Mouse (Mus musculus) testis, adult 2 months (tissue): ENCODE data around the gene Abcc1. TPM values are rescaled to one million over a fixed set of nuclear protein-coding genes. Genes with fewer than 3 reads are reported as not detected.
A peak's percentile ranks its signal among the peaks of the same experiment; 100 is the strongest.

Experiments
- H3K27ac ChIP-seq: fragments of 200-500 bp; 2 replicates; pipeline ENCODE4 v1.5.1; 2012; ENCODE audit warnings: low read depth, low read length; ENCODE audit not compliant: control insufficient read depth, insufficient read depth
- H3K27me3 ChIP-seq: fragments of 200-500 bp; 2 replicates; pipeline ENCODE4 v1.6.1; 2012; ENCODE audit warnings: mild to moderate bottlenecking, low read length, moderate library complexity; ENCODE audit not compliant: control insufficient read depth, insufficient read depth
- H3K36me3 ChIP-seq: fragments of 200-500 bp; 2 replicates; pipeline ENCODE4 v1.6.1; 2012; ENCODE audit warnings: mild to moderate bottlenecking, low read length; ENCODE audit not compliant: control insufficient read depth, insufficient read depth
- H3K4me1 ChIP-seq: fragments of 200-500 bp; 2 replicates; pipeline ENCODE4 v1.6.1; 2012; ENCODE audit warnings: low read length; ENCODE audit not compliant: control insufficient read depth, insufficient read depth
- H3K4me3 ChIP-seq: fragments of 200-500 bp; 2 replicates; pipeline ENCODE4 v1.5.1; 2012; ENCODE audit warnings: low read depth, mild to moderate bottlenecking, low read length, moderate library complexity, mixed read lengths; ENCODE audit not compliant: control insufficient read depth
- CTCF ChIP-seq: fragments of 200-500 bp; IDR thresholded peaks from 2 replicates; pipeline ENCODE4 v1.5.1; 2012; ENCODE audit warnings: low read depth, mild to moderate bottlenecking, inconsistent platforms, low read length, moderate library complexity; ENCODE audit not compliant: control insufficient read depth, insufficient read depth, insufficient replicate concordance
- POLR2A ChIP-seq: fragments of 200-500 bp; IDR thresholded peaks from 2 replicates; pipeline ENCODE4 v1.6.1; 2012; ENCODE audit warnings: low read depth, mild to moderate bottlenecking, inconsistent platforms, low read length, moderate library complexity; ENCODE audit not compliant: control insufficient read depth
- polyA plus RNA-seq: library from polyadenylated mRNA; depleted of rRNA; stranded (reverse); fragments of >200 nt; gene quantifications from 2 replicates; pipeline ENCODE4 v1.2.3, GENCODE M21; 2012

The Abcc1 gene
- polyA plus RNA-seq, 1 experiment = 31.1 TPM

GRCm38 (mm10) chr16:14351571-14351970, 9.8 kb upstream of the Abcc1 start:
- no peak overlapping the region for H3K27ac ChIP-seq
- no peaks in the 10 kb centered on the region; the same call in 1 of the 2 replicates for H3K4me1 ChIP-seq
- H3K27me3 ChIP-seq = no peaks in the 10 kb centered on the region
- TF ChIP-seq POLR2A = no peak
- H3K36me3 ChIP-seq = no peaks in the 10 kb centered on the region
- no peak overlapping the region for H3K4me3 ChIP-seq

GRCm38 (mm10) chr16:14352234-14352633, 9.1 kb upstream of the Abcc1 start:
- no peaks in the 10 kb centered on the region; the same call in 1 of the 2 replicates for H3K4me1 ChIP-seq
- no peak overlapping the region for H3K4me3 ChIP-seq
- no peak overlapping the region for H3K27ac ChIP-seq
- H3K36me3 ChIP-seq = no peaks in the 10 kb centered on the region
- no peak for TF ChIP-seq POLR2A
- no peak for TF ChIP-seq CTCF
- H3K27me3 ChIP-seq = no peaks in the 10 kb centered on the region

GRCm38 (mm10) chr16:14352663-14353062, 8.7 kb upstream of the Abcc1 start:
- Histone ChIP-seq H3K4me1 (no peaks in the 10 kb centered on the region; the same call in 1 of the 2 replicates), H3K4me3 (no peak overlapping the region), H3K36me3 (no peaks in the 10 kb centered on the region), H3K27ac (no peak overlapping the region), H3K27me3 (no peaks in the 10 kb centered on the region)
- TF ChIP-seq POLR2A = no peak

- H3K27ac ChIP-seq = no peak overlapping the region
- peaks cover 10% of the 10 kb centered on the region for H3K4me1 ChIP-seq
- H3K27me3 ChIP-seq = no peaks in the 10 kb centered on the region
- no peak overlapping the region for H3K4me3 ChIP-seq
- TF ChIP-seq POLR2A (no peak), CTCF (no peak)
- no peaks in the 10 kb centered on the region for H3K36me3 ChIP-seq
Measured at GRCm38 (mm10) chr16:14357859-14358258, 3.5 kb upstream of the Abcc1 start.

- Histone ChIP-seq H3K4me1 (peaks cover 10% of the 10 kb centered on the region), H3K36me3 (no peaks in the 10 kb centered on the region), H3K27me3 (no peaks in the 10 kb centered on the region), H3K4me3 (no peak overlapping the region), H3K27ac (no peak overlapping the region)
- TF ChIP-seq POLR2A = no peak
- no peak for TF ChIP-seq CTCF
Measured at GRCm38 (mm10) chr16:14358531-14358930, 2.8 kb upstream of the Abcc1 start.

GRCm38 (mm10) chr16:14360931-14361330, 427 bp upstream of the Abcc1 start:
- Histone ChIP-seq H3K36me3 (no peaks in the 10 kb centered on the region), H3K27me3 (no peaks in the 10 kb centered on the region), H3K27ac (peak overlapping the region; percentile 88), H3K4me3 (peak overlapping the region; percentile 90), H3K4me1 (peaks cover 12% of the 10 kb centered on the region)
- TF ChIP-seq CTCF (no peak), POLR2A (no peak)

- Histone ChIP-seq H3K4me1 (peaks cover 12% of the 10 kb centered on the region), H3K27me3 (no peaks in the 10 kb centered on the region), H3K4me3 (peak overlapping the region; percentile 90), H3K36me3 (no peaks in the 10 kb centered on the region), H3K27ac (peak overlapping the region; percentile 73)
- TF ChIP-seq CTCF (no peak), POLR2A (no peak)
Measured at GRCm38 (mm10) chr16:14362099-14362820, 902 bp downstream of the Abcc1 start.
